Mouse (Mus musculus) large intestine, adult 2 months (tissue): ENCODE data around the gene Glce. TPM values are rescaled to one million over a fixed set of nuclear protein-coding genes. Genes with fewer than 3 reads are reported as not detected.
A peak's percentile ranks its signal among the peaks of the same experiment; 100 is the strongest.

Experiments used
- DNase-seq: peaks from one replicate; pipeline ENCODE4 v3.0.0-alpha.2; 2012; ENCODE audit warnings: low read depth, low spot score
- WGBS: fragments of 180-500 bp; shearing (Covaris S2); methylation state at CpG from one replicate; pipeline ENCODE4 v1.1.7; 2018; 5-methylcytosine and 5-hydroxymethylcytosine counted together
- polyA plus RNA-seq: library from polyadenylated mRNA; depleted of rRNA; stranded (reverse); fragments of >200 nt; gene quantifications from 2 replicates; pipeline ENCODE4 v1.2.3, GENCODE M21; 2012; rRNA removed

Glce gene
- polyA plus RNA-seq, 1 experiment = 4.7 TPM

DNA sequence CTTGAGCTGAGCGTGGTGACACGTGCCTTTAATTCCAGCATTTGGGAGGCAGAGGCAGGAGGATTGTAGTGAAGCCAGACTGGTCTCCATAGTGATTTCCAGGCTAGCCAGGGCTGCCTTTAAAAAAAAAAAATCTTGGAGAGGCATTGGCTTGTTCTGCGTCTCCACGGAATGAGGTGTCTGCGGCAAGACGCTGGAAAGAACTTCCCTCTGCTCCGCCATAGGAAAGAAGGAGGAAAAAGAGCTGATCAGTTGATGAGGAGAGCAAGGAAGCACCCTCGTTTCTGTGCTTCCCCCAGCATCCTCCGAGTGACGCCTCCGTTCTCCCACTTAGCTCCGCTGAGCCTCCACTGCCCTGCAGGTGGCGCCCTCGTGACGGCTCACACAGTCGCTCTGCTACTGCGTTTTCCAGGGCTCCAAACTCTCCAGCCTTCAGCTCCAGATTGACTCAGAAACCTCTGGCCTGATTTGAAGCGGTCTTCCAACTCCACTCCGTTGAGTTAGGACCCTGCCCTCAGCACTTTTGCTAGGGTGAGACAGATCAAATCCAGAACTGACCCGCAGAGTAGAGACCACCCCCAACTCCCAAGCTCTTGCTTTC is 82.3 kb downstream of the Glce start:
- 7% methylated on average over 20 of the region's 20 CpGs for WGBS
- no peak for DNase-seq

- WGBS = 97% methylated on average over 1 of the region's 1 CpGs
- no peak for DNase-seq
These were observed 86.6 kb downstream of the Glce start for GRCm38 (mm10) chr9:62035806-62036205.

- 96% methylated on average over 3 of the region's 3 CpGs for WGBS
- no peak for DNase-seq
These were observed 90.2 kb downstream of the Glce start for GRCm38 (mm10) chr9:62032206-62032605.

DNA sequence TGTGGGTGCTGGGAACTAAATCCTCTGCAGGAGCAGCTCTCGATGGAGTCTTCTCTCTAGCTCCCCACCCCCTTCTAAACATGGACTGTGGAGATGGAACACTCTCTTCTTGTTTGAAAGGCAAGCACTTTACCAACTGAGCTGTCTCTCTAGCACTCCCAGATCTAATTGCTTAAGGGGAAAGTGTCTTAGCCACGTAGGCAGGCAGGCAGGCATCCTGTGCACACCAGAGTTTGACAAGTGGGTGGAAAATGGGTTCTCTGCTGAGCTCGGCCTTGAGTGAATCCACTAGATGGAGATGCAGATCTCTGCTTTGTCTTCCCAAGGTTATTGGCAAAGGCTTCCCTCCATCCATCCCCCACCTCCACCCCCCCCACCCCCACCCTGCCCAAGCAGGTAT is 94.4 kb downstream of the Glce start:
- DNase-seq = no peak
- 80% methylated on average over 3 of the region's 3 CpGs for WGBS

DNA sequence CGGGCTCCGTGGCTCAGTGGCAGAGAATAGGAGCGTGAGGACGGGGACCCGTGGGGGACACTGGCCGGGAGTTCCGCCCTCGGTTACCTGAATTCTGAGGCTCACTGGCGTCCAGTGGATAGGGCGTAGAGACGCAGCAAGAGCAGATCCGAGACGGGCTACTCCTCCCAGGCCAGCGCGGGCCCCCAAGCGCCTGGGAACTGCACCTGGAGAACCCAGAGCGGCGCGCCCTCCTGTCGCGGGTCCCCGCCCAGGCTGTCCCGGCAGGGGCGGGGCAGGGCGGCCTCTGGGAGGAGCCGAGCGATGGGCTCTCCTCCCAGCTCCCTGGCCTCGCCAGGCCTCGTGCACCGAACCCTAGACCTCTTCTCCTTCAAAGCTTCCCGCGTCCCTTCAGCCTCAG is 95.9 kb downstream of the Glce start, which contains the start of gene Paqr5:
TSS of gene Paqr5 (minus strand) at position 257 of the 400 bp plus-strand sequence.
- DNase-seq = no peak
- under 1% methylated on average over 32 of the region's 32 CpGs for WGBS

GRCm38 (mm10) chr9:62025056-62025455 is 97.4 kb downstream of the Glce start:
- 27% methylated on average over 5 of the region's 5 CpGs for WGBS
- no peak for DNase-seq

- no peak for DNase-seq
- WGBS = 45% methylated on average over 4 of the region's 4 CpGs
These were observed 98.6 kb downstream of the Glce start for GRCm38 (mm10) chr9:62023879-62024278.

- 38% methylated on average over 6 of the region's 6 CpGs for WGBS
- no peak for DNase-seq
These were observed 99.3 kb downstream of the Glce start for GRCm38 (mm10) chr9:62022961-62023680.

DNA sequence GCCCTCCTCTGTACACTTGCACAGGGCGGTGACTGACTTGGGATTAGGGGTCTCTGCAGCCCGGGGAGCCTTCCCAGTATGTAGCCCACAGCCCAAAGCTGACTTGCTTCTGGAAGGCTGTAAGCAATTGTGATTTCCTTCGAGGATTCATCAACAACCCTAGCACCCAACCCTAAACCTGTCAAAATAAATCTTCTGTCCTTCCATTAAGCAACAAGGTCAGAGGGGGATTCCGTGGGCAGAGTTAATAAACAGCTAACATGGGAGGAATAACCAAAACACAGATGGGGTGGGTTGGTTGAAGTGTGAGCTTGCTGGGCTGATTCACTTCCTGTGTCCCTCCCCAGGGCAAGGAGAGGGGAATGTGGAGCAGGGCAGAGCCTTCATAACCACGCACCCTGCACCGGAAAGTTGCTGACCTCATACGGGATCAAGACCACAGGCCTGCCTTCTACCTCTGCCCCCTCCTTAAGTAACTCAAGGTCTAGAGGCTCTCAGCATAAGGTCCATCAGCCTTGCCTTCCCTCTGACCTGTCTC is 100.8 kb downstream of the Glce start:
- 22% methylated on average over 7 of the region's 7 CpGs for WGBS
- DNase-seq = no peak

GRCm38 (mm10) chr9:62020259-62020658 is 102.2 kb downstream of the Glce start:
- no peak for DNase-seq
- 77% methylated on average over 7 of the region's 7 CpGs for WGBS

- 30% methylated on average over 14 of the region's 14 CpGs for WGBS
- DNase-seq = no peak
These were observed 104.0 kb downstream of the Glce start for GRCm38 (mm10) chr9:62018229-62019093.

DNA sequence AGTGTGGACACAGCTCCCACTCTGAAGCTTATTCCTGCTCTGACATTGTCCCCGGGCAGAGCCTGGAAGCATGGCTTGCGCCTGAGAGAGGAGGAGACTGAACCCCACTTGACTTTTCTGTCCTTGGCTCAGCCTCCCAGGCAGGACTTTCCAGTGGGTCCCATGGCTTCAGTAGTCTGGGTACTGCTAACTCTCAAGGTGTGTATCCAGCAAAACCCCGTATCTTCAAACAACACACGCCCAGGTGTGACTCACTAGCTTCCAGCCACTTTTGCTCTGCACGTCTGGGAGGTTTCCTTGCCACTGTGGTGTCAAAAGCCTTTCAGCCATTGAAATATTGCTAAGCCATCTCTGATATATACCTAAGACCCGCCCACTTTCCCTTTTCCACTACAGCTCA is 105.1 kb downstream of the Glce start:
- WGBS = 62% methylated on average over 6 of the region's 6 CpGs
- DNase-seq = no peak

- WGBS = 61% methylated on average over 3 of the region's 3 CpGs
- no peak for DNase-seq
These were observed 107.0 kb downstream of the Glce start for GRCm38 (mm10) chr9:62015504-62015903.

GRCm38 (mm10) chr9:62013316-62014097 is 108.9 kb downstream of the Glce start:
- no peak for DNase-seq
- 80% methylated on average over 12 of the region's 12 CpGs for WGBS

- DNase-seq = peak; percentile 78
- WGBS = 20% methylated on average over 5 of the region's 5 CpGs
These were observed 114.1 kb downstream of the Glce start for GRCm38 (mm10) chr9:62008360-62008759.

Other genes starting within 250 kb of the Glce start
- gene Rplp1, start 208.1 kb downstream of the Glce start, polyA plus RNA-seq = 6,643 and 7,469 TPM in 2 replicates
- 12.9 and 15.4 TPM in 2 replicates for gene Kif23, start 175.9 kb downstream of the Glce start, polyA plus RNA-seq
- 7.5 and 28.3 TPM in 2 replicates for gene Paqr5, start 95.8 kb downstream of the Glce start, polyA plus RNA-seq
- not detected in 2 replicates for gene Spesp1, start 159.6 kb upstream of the Glce start, polyA plus RNA-seq
- gene Anp32a, start 218.6 kb upstream of the Glce start, polyA plus RNA-seq = 13.2 and 15.1 TPM in 2 replicates